Mouse (Mus musculus) bone marrow macrophage, adult 2 months (primary cell): Measurements from ENCODE around the gene Kcna2.

Experiments
- CTCF ChIP-seq: IDR thresholded peaks from 2 replicates; pipeline ENCODE4 v1.5.1; 2012; ENCODE audit warnings: low read depth, mild to moderate bottlenecking, low read length, moderate library complexity
- POLR2A ChIP-seq: IDR thresholded peaks from 2 replicates; pipeline ENCODE4 v1.6.1; 2012; ENCODE audit warnings: mild to moderate bottlenecking, low read depth, low read length, borderline replicate concordance

GRCm38 (mm10) chr3:107147126-107147525 lies 46.2 kb downstream of the Kcna2 start:
- TF ChIP-seq POLR2A (no peak), CTCF (no peak)
